Comparison of ENCODE assay signal across 8 mouse cellular contexts in the genomic region with DNA sequence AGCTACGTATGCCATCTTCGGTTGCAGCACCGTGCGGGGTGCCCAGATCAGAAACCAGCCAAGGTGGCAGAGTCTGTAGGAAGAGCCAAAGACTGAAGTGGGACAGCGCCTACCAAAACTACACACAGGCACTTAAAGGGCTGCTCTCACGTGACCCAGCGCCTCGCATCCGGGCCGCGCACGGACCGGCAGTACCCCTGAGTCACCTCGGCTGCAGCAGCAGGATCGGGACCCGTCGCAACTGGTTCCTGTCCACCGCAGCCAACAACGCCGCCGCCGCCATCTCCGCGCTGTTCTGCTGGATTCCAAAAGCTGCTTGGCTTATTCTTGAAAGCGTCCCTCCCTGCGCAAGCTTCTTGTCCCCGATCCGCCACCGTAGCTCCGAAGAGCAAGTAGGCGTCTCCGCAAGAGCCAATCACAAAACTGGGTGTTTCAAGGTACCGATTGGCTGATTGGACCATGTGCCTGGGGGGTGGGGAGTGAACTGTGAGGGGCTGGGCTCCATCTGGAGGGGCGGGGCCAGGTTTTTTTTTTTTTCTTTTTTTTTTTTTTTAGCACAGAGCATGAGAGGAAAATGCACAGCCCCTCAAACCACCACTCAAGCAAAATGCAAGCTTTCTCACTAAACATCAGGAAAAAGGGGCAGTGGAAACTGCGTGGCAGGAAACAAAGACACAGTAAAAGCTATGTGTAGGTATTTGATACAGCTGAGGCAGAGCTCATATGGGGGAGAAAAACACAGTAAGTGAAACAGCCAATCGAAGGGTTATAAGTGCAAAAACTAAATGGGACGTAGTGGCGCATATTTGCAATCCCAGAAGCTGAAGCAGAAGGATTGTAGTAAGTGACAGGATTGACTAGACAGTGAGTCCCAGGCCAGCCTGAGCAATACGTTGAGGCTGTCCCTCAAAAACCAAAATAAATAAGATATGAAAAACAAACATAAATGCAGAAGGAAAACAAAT. TPM values are rescaled to one million over a fixed set of nuclear protein-coding genes. Genes with fewer than 3 reads are reported as not detected.
A peak's percentile ranks its signal among the peaks of the same experiment; 100 is the strongest.
DNase-seq lines count a peak whose midpoint lies in the region; ATAC-seq and TF ChIP-seq lines count a peak whose summit lies in the region.

A gene (minus strand): TSS at position 404 of the 965 bp plus-strand sequence.

- 2% methylated on average over 39 of the region's 39 CpGs for WGBS in cerebellum, adult 2 months
- 2% methylated on average over 39 of the region's 39 CpGs for WGBS in forebrain, postnatal 0 days
- 2% methylated on average over 39 of the region's 39 CpGs for WGBS in lung, embryonic 15.5 days

- TF ChIP-seq POLR2A in MEL (IDR thresholded peaks at IDR 0.05; ENCODE audit: control insufficient read depth in 1 of 2, insufficient read depth in 1 of 2, low read depth in 1 of 2, low read length in 2 of 2, poor library complexity in 1 of 2) = peak; percentile 47 to 59; a peak in 1 of 4 replicates
- peak; percentile 46; the same call in 1 of the 2 replicates for TF ChIP-seq POLR2A in cerebellum, adult 2 months (IDR thresholded peaks at IDR 0.05; ENCODE audit: borderline replicate concordance, insufficient read depth, low read length)

- H3K4me3 ChIP-seq in MEL (ENCODE audit: control insufficient read depth in 1 of 2, insufficient read depth in 1 of 2, low read depth in 2 of 2, low read length in 2 of 2) = peak within 1 kb of the TSS; percentile 96 to 97
- peak within 1 kb of the TSS; percentile 84 for H3K4me3 ChIP-seq in cerebellum, adult 2 months (replicated peaks; ENCODE audit: insufficient read depth, low read depth, low read length)
- peak within 1 kb of the TSS; percentile 50 for H3K4me3 ChIP-seq in forebrain, postnatal 0 days (ENCODE audit: low read depth, low read length)
- H3K4me3 ChIP-seq in lung, embryonic 15.5 days = peak within 1 kb of the TSS; percentile 81

- peaks cover 0 to 8% of the 10 kb centered on the region in 2 experiments; a peak in 2 of 4 replicates for H3K36me3 ChIP-seq in MEL (ENCODE audit: control insufficient read depth in 1 of 2, insufficient read depth in 2 of 2, low read length in 2 of 2)
- no peaks in the 10 kb centered on the region for H3K36me3 ChIP-seq in forebrain, postnatal 0 days (ENCODE audit: insufficient read depth)
- H3K36me3 ChIP-seq in lung, embryonic 15.5 days = no peaks in the 10 kb centered on the region

- no peak for TF ChIP-seq CTCF in MEL (IDR thresholded peaks at IDR 0.05 in 2 of 3, conservative IDR thresholded peaks at IDR 0.05 in 1 of 3; ENCODE audit: control insufficient read depth in 1 of 3, insufficient read depth in 1 of 3, low read depth in 2 of 3, low read length in 3 of 3, poor library complexity in 1 of 3, severe bottlenecking in 1 of 3)
- no peak for TF ChIP-seq CTCF in cerebellum, adult 2 months (IDR thresholded peaks at IDR 0.05; ENCODE audit: borderline replicate concordance, insufficient read depth, low read depth, low read length)
- no peak for TF ChIP-seq CTCF in forebrain, postnatal 0 days (IDR thresholded peaks at IDR 0.05; ENCODE audit: low read depth)

- peak within 1 kb of the TSS; percentile 93 for H3K9ac ChIP-seq in MEL (ENCODE audit: control insufficient read depth, low read depth, low read length, poor library complexity, severe bottlenecking)
- peak within 1 kb of the TSS; percentile 67 for H3K9ac ChIP-seq in forebrain, postnatal 0 days
- H3K9ac ChIP-seq in lung, embryonic 15.5 days = peak within 1 kb of the TSS; percentile 78

- peak; percentile 98 for DNase-seq in MEL (ENCODE audit: low read depth, low spot score)
- peak; percentile 98 for DNase-seq in cerebellum, adult 2 months
- DNase-seq in forebrain, postnatal 0 days = peak; percentile 98
- peak; percentile 93 for DNase-seq in heart, postnatal 4 days
- DNase-seq in layer of hippocampus, adult 8-10 months (ENCODE audit: low spot score in 2 of 2) = peak; percentile 96
- DNase-seq in ovary, adult 18-20 months (ENCODE audit: low spot score) = peak; percentile 90
- peak; percentile 95 for DNase-seq in thymus, postnatal 0 days (ENCODE audit: low spot score)

- TF ChIP-seq EP300 in MEL (IDR thresholded peaks at IDR 0.05; ENCODE audit: low read depth in 1 of 2, low read length in 2 of 2) = no peak

- peaks cover 2% of the 10 kb centered on the region; the same call in 1 of the 2 replicates for H3K79me2 ChIP-seq in MEL (ENCODE audit: control insufficient read depth, insufficient read depth, low read length, poor library complexity)

- no peak for TF ChIP-seq RAD21 in MEL (IDR thresholded peaks at IDR 0.05; ENCODE audit: low read depth, low read length)

- no peaks in the 10 kb centered on the region for H3K9me3 ChIP-seq in MEL (replicated peaks; ENCODE audit: insufficient read depth, low read length)
- H3K9me3 ChIP-seq in forebrain, postnatal 0 days (ENCODE audit: low read length) = no peaks in the 10 kb centered on the region
- H3K9me3 ChIP-seq in lung, embryonic 15.5 days = no peaks in the 10 kb centered on the region

- peak within 1 kb of the TSS; percentile 55 for H3K4me2 ChIP-seq in forebrain, postnatal 0 days (ENCODE audit: low read depth)
- H3K4me2 ChIP-seq in lung, embryonic 15.5 days = peak within 1 kb of the TSS; percentile 74

- H3K27ac ChIP-seq in MEL (ENCODE audit: control insufficient read depth, low read depth, low read length) = peak within 1 kb of the TSS; percentile 85
- peak within 1 kb of the TSS; percentile 92 for H3K27ac ChIP-seq in cerebellum, adult 2 months (ENCODE audit: insufficient read depth, low read length)
- H3K27ac ChIP-seq in forebrain, postnatal 0 days (ENCODE audit: low read depth, low read length) = peak within 1 kb of the TSS; percentile 89
- peak within 1 kb of the TSS; percentile 91 for H3K27ac ChIP-seq in lung, embryonic 15.5 days

- H3K4me1 ChIP-seq in MEL (ENCODE audit: control insufficient read depth in 1 of 2, insufficient read depth in 2 of 2, low read length in 2 of 2) = peaks cover 0 to 4% of the 10 kb centered on the region in 2 experiments; a peak in 3 of 4 replicates
- peaks cover 4% of the 10 kb centered on the region; the same call in 1 of the 2 replicates for H3K4me1 ChIP-seq in cerebellum, adult 2 months (ENCODE audit: control insufficient read depth, insufficient read depth, low read length)
- no peaks in the 10 kb centered on the region; the same call in 1 of the 2 replicates for H3K4me1 ChIP-seq in forebrain, postnatal 0 days (ENCODE audit: insufficient read depth)
- peaks cover 3% of the 10 kb centered on the region; the same call in 1 of the 2 replicates for H3K4me1 ChIP-seq in lung, embryonic 15.5 days

- ATAC-seq in forebrain, postnatal 0 days = peak; percentile 99
- peak; percentile 100 for ATAC-seq in lung, embryonic 15.5 days (ENCODE audit: borderline replicate concordance, extremely low read depth, low FRiP score, low TSS enrichment)

- no peaks in the 10 kb centered on the region for H3K27me3 ChIP-seq in MEL (ENCODE audit: control insufficient read depth in 1 of 2, insufficient read depth in 2 of 2, low read length in 2 of 2)
- no peaks in the 10 kb centered on the region for H3K27me3 ChIP-seq in cerebellum, adult 2 months (ENCODE audit: control insufficient read depth, insufficient read depth, low read length)
- no peaks in the 10 kb centered on the region for H3K27me3 ChIP-seq in forebrain, postnatal 0 days (ENCODE audit: insufficient read depth, low read length)
- no peaks in the 10 kb centered on the region for H3K27me3 ChIP-seq in lung, embryonic 15.5 days

TF ChIP-seq in MEL, 35 proteins besides CTCF, POLR2A, EP300 and RAD21 (continues in another document):
- no peak for TF ChIP-seq JUND (IDR thresholded peaks at IDR 0.05; ENCODE audit: low read depth, low read length)
- peak; percentile 82 for TF ChIP-seq BHLHE40 (IDR thresholded peaks at IDR 0.05; ENCODE audit: borderline replicate concordance, low read depth, low read length)
- TF ChIP-seq USF1 (IDR thresholded peaks at IDR 0.05; ENCODE audit: low read depth, low read length) = peak; percentile 93
- TF ChIP-seq POLR2AphosphoS2 (IDR thresholded peaks at IDR 0.05; ENCODE audit: low read length) = no peak
- peak; percentile 48 for TF ChIP-seq NELFE (IDR thresholded peaks at IDR 0.05; ENCODE audit: low read depth, low read length)
- TF ChIP-seq ZNF384 (IDR thresholded peaks at IDR 0.05; ENCODE audit: low read depth, low read length) = peak; percentile 100
- peak; percentile 38; the same call in 1 of the 2 replicates for TF ChIP-seq ZMIZ1 (IDR thresholded peaks at IDR 0.05; ENCODE audit: low read depth, low read length)
- TF ChIP-seq MYB (IDR thresholded peaks at IDR 0.05; ENCODE audit: low read depth, low read length) = no peak
- TF ChIP-seq SIN3A (IDR thresholded peaks at IDR 0.05; ENCODE audit: low read length) = peak; percentile 86
- TF ChIP-seq MAZ (IDR thresholded peaks at IDR 0.05; ENCODE audit: low read depth, low read length) = peak; percentile 59; the same call in 1 of the 2 replicates
- no peak; the same call in 1 of the 2 replicates for TF ChIP-seq ETS1 (IDR thresholded peaks at IDR 0.05; ENCODE audit: low read depth, low read length)
- TF ChIP-seq TCF12 (IDR thresholded peaks at IDR 0.05; ENCODE audit: low read depth, low read length) = peak; percentile 35
- 0 out of 2 replicates have a peak, but pooled peaks have one; percentile 23 for TF ChIP-seq MYC (IDR thresholded peaks at IDR 0.05; ENCODE audit: low read depth, low read length)
- TF ChIP-seq TAL1 (IDR thresholded peaks at IDR 0.05; ENCODE audit: low read length) = no peak
- no peak for TF ChIP-seq POLR2AphosphoS5 (IDR thresholded peaks at IDR 0.05; ENCODE audit: borderline replicate concordance, low read depth, low read length)
- TF ChIP-seq ELF1 (IDR thresholded peaks at IDR 0.05; ENCODE audit: low read depth, low read length) = no peak; the same call in 1 of the 2 replicates
- TF ChIP-seq HCFC1 (IDR thresholded peaks at IDR 0.05; ENCODE audit: low read depth, low read length) = peak; percentile 88
- TF ChIP-seq CHD2 (IDR thresholded peaks at IDR 0.05; ENCODE audit: low read length) = 0 out of 2 replicates have a peak, but pooled peaks have one; percentile 30
- peak; percentile 60 for TF ChIP-seq TBP (IDR thresholded peaks at IDR 0.05; ENCODE audit: low read depth, low read length)

RNA-seq across cellular contexts. Expression of the gene that starts here (rescaled TPM):
- 4.0 and 4.9 TPM in 2 replicates for total RNA-seq in MEL (2012; rRNA removed)
- 10 to 100 TPM in 1 of 2 experiments, not detected in 1; 14.7 TPM for polyA plus RNA-seq in MEL (2012; ENCODE audit: insufficient read depth in 1 of 2, insufficient read length in 2 of 2, low read depth in 1 of 2, low replicate concordance in 2 of 2, missing spikeins in 1 of 2)
- polyA plus RNA-seq in cerebellum, adult 2 months (2012; rRNA removed) = 38.5 and 39.3 TPM in 2 replicates
- total RNA-seq in forebrain, postnatal 0 days (2014; rRNA removed) = 5.9 and 7.7 TPM in 2 replicates
- 8.9 and 13.7 TPM in 2 replicates for polyA plus RNA-seq in forebrain, postnatal 0 days (2015; fragmentation: Nextera tagmentation; extraction: Ambion mirVana)
- total RNA-seq in heart, postnatal 4 days (2021) = 10 to 100 TPM; 41.1 to 45.5 TPM
- 10 to 100 TPM; 33.2 to 47.1 (median 39.3) TPM for total RNA-seq in layer of hippocampus, adult 8-10 months (2022)
- polyA plus RNA-seq in lung, embryonic 15.5 days (2015; fragmentation: Nextera tagmentation; extraction: Ambion mirVana) = 33.8 and 36.7 TPM in 2 replicates
- polyA plus RNA-seq in thymus, postnatal 0 days (2015; fragmentation: Nextera tagmentation; extraction: Ambion mirVana) = 27.4 and 36.4 TPM in 2 replicates

Comparison
In these comparisons a context has a peak if more than half of its experiments do, and no peak if none do; other contexts are left out.
1. Peak in every context shown above with its lines: DNase-seq, ATAC-seq, H3K4me3 ChIP-seq and H3K27ac ChIP-seq.